Mouse (Mus musculus): ENCODE measurements around the gene Sirt7.

DNA sequence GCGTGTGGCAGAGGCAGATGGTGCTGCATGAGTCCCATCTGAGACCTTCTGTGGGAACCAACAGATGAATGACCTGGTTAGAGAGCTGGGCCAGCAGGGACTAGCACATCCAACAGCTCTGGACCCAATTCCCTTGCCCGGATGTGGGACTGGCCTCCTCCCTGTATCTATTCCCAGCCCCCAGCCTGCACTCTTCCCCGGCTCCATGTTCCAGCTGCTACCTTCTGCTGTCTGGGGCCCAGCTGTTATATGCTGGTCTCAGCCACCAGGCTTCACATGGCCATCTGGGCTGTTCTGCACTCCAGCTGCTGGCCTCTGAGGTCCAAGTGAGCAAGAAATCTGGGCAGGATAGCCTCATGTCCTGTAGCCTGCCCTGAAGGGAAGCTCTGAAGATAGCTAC, 40.4 kb upstream of the Sirt7 start:
- TF ChIP-seq CTCF (conservative IDR thresholded peaks at IDR 0.05; ENCODE audit: low read length) (no peak), POU5F1 (IDR thresholded peaks at IDR 0.05; ENCODE audit: borderline replicate concordance, low read length) (no peak), NANOG (IDR thresholded peaks at IDR 0.05; ENCODE audit: borderline replicate concordance, low read length) (no peak)
